Mouse (Mus musculus) ovary, postnatal 36 days (tissue): Measurements from ENCODE around the gene Pjvk.

ENCODE experiments used
- DNase-seq: peaks from one replicate; pipeline ENCODE4 v3.0.0; 2022; ENCODE audit warnings: low spot score, mixed read lengths

Pjvk gene

DNA sequence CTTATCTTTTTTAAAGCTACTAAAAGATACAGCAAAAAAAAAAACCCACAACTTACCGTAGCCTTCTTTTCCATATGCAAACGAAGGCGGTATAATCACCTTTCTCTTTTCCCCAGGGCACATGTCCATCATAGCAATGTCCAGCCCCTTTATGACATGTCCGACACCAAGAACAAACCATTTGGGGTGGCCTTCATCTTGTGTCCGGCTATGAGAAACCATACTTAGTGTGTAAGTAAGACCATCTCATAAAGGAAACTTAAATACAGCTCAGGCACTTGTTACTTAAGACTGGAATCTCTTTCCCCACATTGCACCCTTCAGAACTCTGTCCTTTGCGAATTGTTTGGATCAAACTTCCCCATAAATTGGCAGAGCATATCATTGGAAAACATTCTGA lies 23.4 kb downstream of the Pjvk start:
- no peak for DNase-seq

GRCm38 (mm10) chr2:76672134-76672745 lies 24.0 kb downstream of the Pjvk start:
- DNase-seq, result no peak

DNA sequence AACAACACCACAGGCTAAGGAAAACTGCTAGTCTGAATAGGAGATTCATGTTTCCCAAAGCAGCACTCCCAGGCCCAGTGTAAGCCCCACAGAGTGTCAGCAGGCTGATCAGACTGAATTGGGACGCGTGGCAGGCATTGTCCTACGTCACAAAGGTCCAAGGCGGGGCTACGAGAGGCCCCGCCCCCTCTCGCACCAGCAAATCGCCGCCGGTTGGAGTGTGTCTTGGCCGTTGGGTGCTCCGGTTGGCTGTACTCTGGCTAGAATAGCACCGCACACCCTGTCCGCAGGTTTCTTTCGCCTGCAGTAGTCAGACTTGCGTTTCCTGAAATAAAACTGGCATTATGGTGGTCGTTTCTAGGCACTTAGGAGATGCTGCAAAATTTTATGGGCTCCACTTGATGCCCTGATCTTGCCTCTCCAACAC lies 24.7 kb downstream of the Pjvk start, which contains the start of gene Fkbp7:
Gene Fkbp7, minus strand, starts transcription at position 151 of the 427 bp plus-strand sequence.
- peak; percentile 91 for DNase-seq

GRCm38 (mm10) chr2:76673472-76674081 lies 25.3 kb downstream of the Pjvk start:
- DNase-seq, result peak; percentile 25

DNA sequence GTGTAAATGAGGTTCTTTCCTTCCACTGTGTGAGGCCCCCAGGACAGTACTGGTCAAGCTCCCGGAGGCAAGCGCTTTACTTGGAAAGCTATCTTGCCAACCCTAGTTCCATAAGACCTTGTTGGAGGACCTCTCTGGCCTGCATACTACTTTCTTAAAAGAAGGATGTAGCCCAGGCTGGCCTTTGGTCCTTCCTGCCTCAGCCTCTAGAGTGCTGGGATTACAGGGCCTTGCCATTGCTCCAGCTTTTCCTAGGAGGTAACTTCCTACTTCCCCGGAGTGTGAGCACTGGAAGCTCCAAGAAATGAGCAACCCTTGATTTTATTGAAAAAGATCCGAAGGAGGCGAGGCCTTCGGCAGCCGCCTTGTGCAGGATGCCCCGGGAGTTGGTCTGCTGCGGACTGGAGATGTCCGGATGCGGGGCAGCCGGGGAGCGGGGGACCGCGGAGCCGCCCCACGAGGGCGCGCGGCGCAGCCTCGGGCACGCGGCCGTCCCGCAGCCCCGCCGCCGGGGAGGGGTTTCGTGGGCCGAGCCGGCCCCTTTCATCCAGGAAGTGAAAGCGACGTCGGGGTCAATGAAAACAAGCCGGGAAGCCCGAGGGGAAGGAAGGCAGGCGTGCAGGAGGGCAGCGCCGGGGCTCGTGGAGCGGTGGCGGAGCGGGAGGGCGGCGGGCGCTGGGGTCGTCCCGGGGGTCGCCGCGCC lies 26.6 kb downstream of the Pjvk start, which contains the start of gene Plekha3:
Gene Plekha3, plus strand, starts transcription at position 557 of the 703 bp plus-strand sequence.
- peak; percentile 86 for DNase-seq

GRCm38 (mm10) chr2:76675451-76675850 lies 27.2 kb downstream of the Pjvk start:
- DNase-seq, result no peak

DNA sequence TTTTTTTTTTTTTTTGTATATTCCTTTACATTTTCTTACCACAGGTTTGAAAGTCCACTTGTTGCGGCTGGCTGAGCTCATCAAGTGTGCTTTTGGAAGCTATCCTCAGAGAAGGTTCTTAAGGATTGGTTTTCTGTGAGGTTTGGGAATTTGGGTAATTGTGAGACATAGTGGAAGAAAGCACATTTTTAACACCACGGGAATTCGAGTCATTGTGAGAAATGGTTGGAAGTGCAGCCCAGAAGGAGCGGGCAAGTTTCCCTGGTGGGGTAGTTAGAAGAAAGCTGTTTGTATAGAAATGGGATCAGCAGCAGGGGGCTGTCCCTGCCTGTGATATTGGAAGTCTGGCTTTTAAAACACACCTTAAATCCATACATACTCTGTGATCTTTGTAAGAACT lies 27.7 kb downstream of the Pjvk start:
- DNase-seq, result no peak

DNA sequence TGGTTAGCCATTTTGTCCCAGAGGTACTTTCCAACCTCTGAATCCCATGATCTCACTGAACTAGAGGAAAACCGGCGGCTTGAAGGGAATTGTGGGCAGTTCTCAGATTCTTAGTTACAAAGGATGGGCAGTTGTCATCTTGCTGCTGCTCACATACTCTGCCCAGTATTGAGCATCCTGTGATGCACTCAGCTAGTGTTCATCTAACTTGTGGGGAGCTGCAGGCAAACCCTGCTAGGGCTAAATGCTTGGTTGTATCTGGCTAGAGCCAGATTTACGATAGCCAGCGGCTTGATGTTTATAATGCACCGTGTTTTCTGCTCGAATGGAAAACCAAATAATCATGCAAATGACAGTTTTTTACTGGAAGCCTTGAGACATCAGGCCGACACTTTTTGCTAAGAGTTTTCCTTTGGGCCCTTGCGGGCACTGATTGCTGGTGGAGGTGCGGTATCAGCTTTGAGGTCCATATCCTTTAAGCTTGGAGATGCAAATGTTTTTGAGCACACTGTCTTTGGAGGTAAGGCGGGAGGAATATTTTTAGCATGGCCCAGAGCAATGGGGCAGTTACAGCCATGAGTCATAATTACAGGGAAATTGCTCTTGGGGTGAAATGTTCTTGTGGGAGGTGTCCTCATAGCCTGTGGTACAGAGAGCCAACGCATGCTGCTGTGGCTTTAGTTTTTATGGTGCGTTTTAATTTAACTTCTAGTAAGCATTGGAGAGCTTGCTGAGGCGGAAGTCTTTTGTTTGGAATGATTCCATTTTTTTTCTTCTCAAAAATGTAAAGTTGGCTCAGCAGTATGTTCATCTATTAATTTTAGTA lies 28.3 kb downstream of the Pjvk start:
- DNase-seq, result no peak

GRCm38 (mm10) chr2:76682301-76682700 lies 34.0 kb downstream of the Pjvk start:
- no peak for DNase-seq

DNA sequence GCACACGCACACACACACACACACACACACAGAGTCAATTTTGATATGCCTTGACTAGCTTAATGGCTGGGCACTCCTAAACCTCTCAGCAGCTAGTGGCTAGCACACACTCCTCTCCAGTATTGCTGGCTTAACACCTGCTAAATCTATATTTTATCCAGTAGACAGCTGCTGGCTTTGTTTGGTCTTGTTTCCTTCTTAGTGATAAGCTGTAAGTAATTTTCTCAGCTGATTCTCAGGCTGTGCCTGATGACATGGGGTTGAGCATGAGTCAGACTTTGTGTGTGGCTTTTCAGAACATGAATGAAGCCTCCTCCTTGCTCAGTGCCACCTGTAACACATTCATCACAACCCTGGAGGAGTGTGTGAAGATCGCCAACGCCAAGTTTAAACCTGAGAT lies 38.7 kb downstream of the Pjvk start:
- no peak for DNase-seq

DNA sequence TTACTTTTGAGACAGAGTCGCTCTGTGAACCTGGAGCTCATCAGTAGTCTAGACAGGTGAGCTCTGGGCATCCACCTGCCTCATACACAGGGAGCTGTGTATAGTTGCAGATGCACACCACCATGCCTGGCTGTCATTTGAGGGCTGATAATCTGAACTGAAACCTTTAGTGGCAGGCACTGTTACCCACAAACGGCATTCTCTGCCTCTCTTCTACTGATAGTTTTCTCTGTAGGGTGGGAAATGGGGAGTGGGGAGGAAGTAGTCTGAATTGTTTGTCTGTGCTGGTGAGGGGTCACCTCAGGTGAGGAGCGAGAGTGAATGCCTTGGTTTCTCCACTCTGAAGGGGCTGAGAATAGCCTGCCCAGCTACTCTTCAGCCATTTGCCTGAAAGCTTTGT lies 39.3 kb downstream of the Pjvk start:
- no peak for DNase-seq

DNA sequence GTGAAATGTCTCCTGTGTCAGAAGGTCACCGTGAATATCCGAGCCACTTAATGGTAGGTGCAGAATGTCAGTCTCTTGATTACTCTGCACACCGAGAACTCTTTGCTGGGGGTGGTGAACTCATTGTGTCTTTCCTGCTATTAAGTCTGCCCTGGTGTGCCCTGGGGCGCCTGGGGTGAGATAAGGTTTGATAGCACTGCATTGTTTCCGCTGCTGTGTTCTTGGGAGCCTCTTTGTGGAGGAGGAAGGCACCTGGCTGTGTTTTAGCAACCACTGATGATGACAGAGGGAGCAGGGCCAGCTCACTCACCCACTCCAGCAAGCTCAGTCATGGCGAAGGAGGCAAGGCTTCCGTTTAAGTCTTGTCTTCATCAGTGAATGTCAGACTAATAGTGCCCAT lies 39.9 kb downstream of the Pjvk start:
- no peak for DNase-seq

DNA sequence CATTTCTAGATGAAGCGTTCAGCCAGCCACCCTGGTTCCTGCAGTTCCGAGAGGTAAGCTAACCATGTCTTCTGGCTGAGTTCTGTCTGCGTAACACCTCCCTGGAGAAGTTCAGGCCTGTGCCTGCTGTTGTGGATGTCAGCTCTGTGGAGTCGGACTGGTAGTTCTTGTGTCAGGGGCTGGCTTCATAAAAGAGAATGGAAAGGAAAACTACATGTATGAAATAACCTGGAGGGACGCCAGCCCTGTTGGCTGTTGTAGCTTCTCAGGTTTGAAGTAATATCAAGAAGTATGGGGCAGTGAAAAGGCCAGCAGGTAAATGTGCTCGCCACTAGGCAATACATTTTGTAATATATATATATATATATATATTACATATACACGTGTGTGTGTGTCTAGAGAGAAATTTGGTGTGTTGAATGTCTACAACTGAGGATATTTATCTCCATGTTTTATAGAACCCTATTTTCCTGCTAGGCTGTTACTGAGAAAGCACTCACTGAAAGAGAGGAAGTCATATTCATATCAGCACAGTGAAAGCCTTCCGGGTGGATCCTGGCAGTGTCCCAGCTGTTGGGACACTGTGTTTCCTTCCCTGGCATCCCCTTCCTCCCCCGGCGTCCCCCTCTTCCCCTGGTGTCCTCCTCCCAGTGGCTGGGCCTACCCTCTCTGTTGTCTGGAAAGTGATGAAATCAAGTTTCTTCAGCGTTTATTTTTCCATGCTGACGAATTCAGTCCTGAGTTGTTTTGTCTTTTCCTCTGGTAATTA lies 42.3 kb downstream of the Pjvk start:
- DNase-seq, result peak; percentile 36

DNA sequence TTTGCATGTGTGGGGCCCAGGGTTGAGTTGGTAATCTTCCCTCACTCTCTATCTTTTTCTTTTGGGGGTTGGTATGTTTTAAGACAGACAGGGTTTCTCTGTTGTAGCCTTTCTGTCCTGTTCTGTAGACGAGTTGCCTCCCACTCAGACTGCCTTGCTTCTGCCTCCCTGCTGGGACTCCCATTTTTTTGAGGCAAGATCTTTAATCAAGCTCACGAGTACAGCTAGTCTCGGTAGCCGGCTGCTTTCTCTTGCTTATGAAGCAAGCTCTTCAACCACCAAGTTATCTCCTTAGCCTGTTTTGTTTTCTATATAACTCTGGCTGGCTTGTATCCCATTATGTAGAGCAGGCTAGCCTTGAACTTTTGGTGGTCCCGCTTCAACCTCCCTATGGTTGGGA lies 45.5 kb downstream of the Pjvk start:
- no peak for DNase-seq

DNA sequence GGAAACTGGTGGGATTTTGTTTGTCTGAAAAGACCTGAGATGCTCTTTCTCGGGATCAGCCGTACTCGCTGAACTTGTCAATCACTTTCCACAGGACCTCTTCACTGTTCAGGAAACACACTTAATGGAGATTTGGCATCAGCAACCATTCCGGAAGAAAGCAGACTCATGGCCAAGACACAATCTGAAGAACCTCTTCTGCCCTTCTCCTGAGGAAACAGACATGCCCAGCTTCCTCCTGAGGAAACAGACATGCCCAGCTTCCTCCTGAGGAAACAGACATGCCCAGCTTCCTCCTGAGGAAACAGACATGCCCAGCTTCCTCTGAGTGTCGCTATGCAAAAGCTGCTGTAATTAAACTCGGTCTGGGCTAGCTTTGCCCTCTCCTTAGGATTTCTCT lies 47.0 kb downstream of the Pjvk start:
- DNase-seq, result no peak

GRCm38 (mm10) chr2:76702188-76702587 lies 53.9 kb downstream of the Pjvk start:
- no peak for DNase-seq

- no peak for DNase-seq
These were observed 54.5 kb downstream of the Pjvk start for GRCm38 (mm10) chr2:76702751-76703150.

GRCm38 (mm10) chr2:76705655-76706054 lies 57.4 kb downstream of the Pjvk start:
- no peak for DNase-seq
